Mouse (Mus musculus) MEL (cell line): ENCODE measurements around the gene Arhgef38.

Source experiments
- EP300 ChIP-seq, 2 experiments: IDR thresholded peaks; 2 replicates each; pipeline ENCODE4 v1.6.1; 2011; ENCODE audit warnings: improper control_type of control experiment in 2 of 2, low read length in 2 of 2, low read depth in 1 of 2, mild to moderate bottlenecking in 1 of 2
- POLR2A ChIP-seq, 2 experiments: IDR thresholded peaks; 2 replicates each; pipeline ENCODE4 v1.6.1; 2011 to 2012; ENCODE audit warnings: low read length in 2 of 2, mild to moderate bottlenecking in 2 of 2, control low read depth in 1 of 2, improper control_type of control experiment in 1 of 2, low read depth in 1 of 2, moderate library complexity in 1 of 2; ENCODE audit not compliant: control insufficient read depth in 1 of 2, insufficient read depth in 1 of 2, poor library complexity in 1 of 2
- TAL1 ChIP-seq: IDR thresholded peaks from 2 replicates; pipeline ENCODE4 v1.6.1; 2012; ENCODE audit warnings: mild to moderate bottlenecking, inconsistent platforms, low read length, moderate library complexity, mixed read lengths

- TF ChIP-seq TAL1 = no peak
- TF ChIP-seq POLR2A (IDR thresholded peaks at IDR 0.05; ENCODE audit: control insufficient read depth in 1 of 2, insufficient read depth in 1 of 2, low read depth in 1 of 2, low read length in 2 of 2, poor library complexity in 1 of 2) = no peak
- no peak for TF ChIP-seq EP300 (IDR thresholded peaks at IDR 0.05; ENCODE audit: low read depth in 1 of 2, low read length in 2 of 2)
Measured at GRCm38 (mm10) chr3:133218501-133218900, 16.2 kb downstream of the Arhgef38 start.
